Mouse (Mus musculus): Measurements from ENCODE around the gene AC153137.1. TPM values are rescaled to one million over a fixed set of nuclear protein-coding genes. Genes with fewer than 3 reads are reported as not detected.

The AC153137.1 gene
- polyA plus RNA-seq, 1 experiment from 2014 or later = not detected

GRCm38 (mm10) chr1:30945136-30945535, 32.6 kb downstream of the AC153137.1 start:
- Histone ChIP-seq H3K27me3 (replicated peaks) (no peaks in the 10 kb centered on the region), H3K27ac (no peak overlapping the region), H3K4me3 (replicated peaks) (no peak overlapping the region), H3K36me3 (peaks cover 12% of the 10 kb centered on the region), H3K9me3 (no peaks in the 10 kb centered on the region), H3K4me1 (no peaks in the 10 kb centered on the region; the same call in 1 of the 2 replicates), H3K9ac (no peak overlapping the region), H3K4me2 (no peak overlapping the region)
- 82% methylated on average over 6 of the region's 6 CpGs for WGBS
- no peak for ATAC-seq (ENCODE audit: insufficient read depth, low FRiP score, low read depth)

- Histone ChIP-seq H3K4me1 (no peaks in the 10 kb centered on the region), H3K4me2 (no peak overlapping the region), H3K27me3 (replicated peaks) (no peaks in the 10 kb centered on the region), H3K9ac (no peak overlapping the region), H3K4me3 (replicated peaks) (no peak overlapping the region), H3K9me3 (no peaks in the 10 kb centered on the region), H3K36me3 (peaks cover 12% of the 10 kb centered on the region), H3K27ac (no peak overlapping the region)
- ATAC-seq (ENCODE audit: insufficient read depth, low FRiP score, low read depth) = no peak
- 77% methylated on average over 3 of the region's 3 CpGs for WGBS
These were observed 37.2 kb downstream of the AC153137.1 start for GRCm38 (mm10) chr1:30940571-30940970.

- H3K27ac ChIP-seq = no peak overlapping the region
- 72% methylated on average over 7 of the region's 7 CpGs for WGBS
- no peak for ATAC-seq (ENCODE audit: insufficient read depth, low FRiP score, low read depth)
- H3K4me2 ChIP-seq = no peak overlapping the region
- peaks cover 2% of the 10 kb centered on the region for H3K36me3 ChIP-seq
- H3K9ac ChIP-seq = no peak overlapping the region
- no peak overlapping the region for H3K4me3 ChIP-seq (replicated peaks)
- H3K9me3 ChIP-seq = no peaks in the 10 kb centered on the region
- H3K27me3 ChIP-seq (replicated peaks) = no peaks in the 10 kb centered on the region
- no peaks in the 10 kb centered on the region for H3K4me1 ChIP-seq
These were observed 39.4 kb downstream of the AC153137.1 start for GRCm38 (mm10) chr1:30938392-30938791.

GRCm38 (mm10) chr1:30937396-30937965, 40.3 kb downstream of the AC153137.1 start:
- H3K4me2 ChIP-seq = no peak overlapping the region
- ATAC-seq (ENCODE audit: insufficient read depth, low FRiP score, low read depth) = no peak
- no peak overlapping the region for H3K27ac ChIP-seq
- WGBS = 30% methylated on average over 8 of the region's 8 CpGs
- H3K9ac ChIP-seq = no peak overlapping the region
- H3K9me3 ChIP-seq = no peaks in the 10 kb centered on the region
- H3K4me1 ChIP-seq = no peaks in the 10 kb centered on the region
- no peak overlapping the region for H3K4me3 ChIP-seq (replicated peaks)
- H3K27me3 ChIP-seq (replicated peaks) = no peaks in the 10 kb centered on the region
- no peaks in the 10 kb centered on the region; the same call in 1 of the 2 replicates for H3K36me3 ChIP-seq

- 79% methylated on average over 2 of the region's 2 CpGs for WGBS
- Histone ChIP-seq H3K4me2 (no peak overlapping the region), H3K36me3 (no peaks in the 10 kb centered on the region; the same call in 1 of the 2 replicates), H3K9me3 (no peaks in the 10 kb centered on the region), H3K27me3 (replicated peaks) (no peaks in the 10 kb centered on the region), H3K4me1 (no peaks in the 10 kb centered on the region), H3K4me3 (replicated peaks) (no peak overlapping the region), H3K27ac (no peak overlapping the region), H3K9ac (no peak overlapping the region)
- no peak for ATAC-seq (ENCODE audit: insufficient read depth, low FRiP score, low read depth)
These were observed 41.3 kb downstream of the AC153137.1 start for GRCm38 (mm10) chr1:30936488-30936887.

- no peak for ATAC-seq (ENCODE audit: insufficient read depth, low FRiP score, low read depth)
- Histone ChIP-seq H3K4me3 (replicated peaks) (no peak overlapping the region), H3K4me1 (no peaks in the 10 kb centered on the region), H3K4me2 (no peak overlapping the region), H3K9me3 (no peaks in the 10 kb centered on the region), H3K27ac (no peak overlapping the region), H3K36me3 (no peaks in the 10 kb centered on the region), H3K9ac (no peak overlapping the region), H3K27me3 (replicated peaks) (no peaks in the 10 kb centered on the region)
- WGBS = 67% methylated on average over 2 of the region's 2 CpGs
These were observed 46.9 kb downstream of the AC153137.1 start for GRCm38 (mm10) chr1:30930823-30931222.

GRCm38 (mm10) chr1:30930194-30930593, 47.6 kb downstream of the AC153137.1 start:
- whole genome bisulfite sequencing = 85% methylated on average over 2 of the region's 2 CpGs
- no peak for ATAC-seq (ENCODE audit: insufficient read depth, low FRiP score, low read depth)

More at GRCm38 (mm10) chr1:30930194-30930593, 47.6 kb downstream of the AC153137.1 start:
- Histone ChIP-seq H3K36me3 (no peaks in the 10 kb centered on the region), H3K4me3 (replicated peaks) (no peak overlapping the region), H3K27me3 (replicated peaks) (no peaks in the 10 kb centered on the region), H3K4me2 (no peak overlapping the region), H3K9ac (no peak overlapping the region), H3K27ac (no peak overlapping the region), H3K4me1 (no peaks in the 10 kb centered on the region), H3K9me3 (no peaks in the 10 kb centered on the region)

Other genes starting within 250 kb of the AC153137.1 start
- 36.7 TPM in 2 replicates for gene Phf3, start 104.0 kb downstream of the AC153137.1 start, polyA plus RNA-seq (2015; fragmentation: Nextera tagmentation; extraction: Ambion mirVana)
- gene Lgsn, start 198.4 kb upstream of the AC153137.1 start, polyA plus RNA-seq (2015; fragmentation: Nextera tagmentation; extraction: Ambion mirVana) = not detected in 2 replicates
- gene 4931428L18Rik, start 244.7 kb upstream of the AC153137.1 start, polyA plus RNA-seq (2015; fragmentation: Nextera tagmentation; extraction: Ambion mirVana) = 0.13 TPM in 1 of 2 replicates, not detected in the other
- not detected in 2 replicates for gene Pih1d3, start 244.9 kb upstream of the AC153137.1 start, polyA plus RNA-seq (2015; fragmentation: Nextera tagmentation; extraction: Ambion mirVana)